Mouse (Mus musculus) cerebellum, postnatal 25 days (tissue): ENCODE data around the gene Polh.

ENCODE experiments used
- DNase-seq, 2 experiments: peaks; one replicate each; pipeline ENCODE4 v3.0.0; 2021; ENCODE audit warnings: mixed read lengths in 2 of 2

Gene Polh

GRCm38 (mm10) chr17:46167014-46167413 lies 35.4 kb downstream of the Polh start:
- DNase-seq: peak in 1 of 2 experiments; percentile 41

- peak in 1 of 2 experiments; percentile 35 for DNase-seq
Observed at GRCm38 (mm10) chr17:46166270-46166669, 36.2 kb downstream of the Polh start.

DNA sequence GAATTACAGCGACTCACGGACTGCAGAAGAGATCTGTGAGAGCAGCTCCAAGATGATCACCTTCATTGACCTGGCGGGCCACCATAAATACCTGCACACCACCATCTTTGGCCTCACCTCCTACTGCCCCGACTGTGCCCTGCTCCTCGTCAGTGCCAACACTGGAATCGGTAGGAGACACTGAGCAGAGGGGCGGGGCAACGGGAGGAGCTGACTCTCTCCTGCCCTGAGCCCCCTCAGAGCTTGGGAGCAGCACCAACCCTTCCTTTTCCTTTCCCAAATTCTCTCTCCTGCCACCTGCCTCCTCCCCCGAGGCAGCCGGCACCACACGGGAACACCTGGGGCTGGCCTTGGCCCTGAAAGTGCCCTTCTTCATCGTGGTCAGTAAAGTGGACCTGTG lies 37.0 kb downstream of the Polh start:
- no peak for DNase-seq

- DNase-seq: no peak
Observed at GRCm38 (mm10) chr17:46164791-46165190, 37.7 kb downstream of the Polh start.

- no peak for DNase-seq
Observed at GRCm38 (mm10) chr17:46164301-46164700, 38.1 kb downstream of the Polh start.

- peak in 1 of 2 experiments; percentile 30 for DNase-seq
Observed at GRCm38 (mm10) chr17:46162951-46163421, 39.5 kb downstream of the Polh start.

DNA sequence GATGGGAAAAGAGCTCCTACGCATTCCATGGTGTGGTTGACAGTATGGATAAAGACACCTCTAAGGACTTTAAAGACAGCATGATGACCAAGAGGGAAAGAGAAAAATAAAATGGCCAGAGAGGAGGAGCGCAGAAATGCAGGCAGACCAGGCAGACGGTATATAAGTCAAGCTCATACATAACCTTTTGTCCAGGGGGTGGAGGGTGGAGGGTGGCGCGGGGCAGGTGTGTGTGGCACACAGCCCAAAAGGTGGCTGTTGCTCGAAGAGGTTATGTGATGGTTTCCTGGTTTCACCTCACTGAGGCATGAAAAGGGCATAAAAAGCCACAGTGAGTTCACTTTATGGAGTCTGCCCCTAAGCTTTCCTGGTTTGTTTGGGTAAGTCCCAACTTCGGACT lies 39.9 kb downstream of the Polh start:
- DNase-seq: no peak

GRCm38 (mm10) chr17:46161710-46162109 lies 40.7 kb downstream of the Polh start:
- DNase-seq: peak in 1 of 2 experiments; percentile 26

DNA sequence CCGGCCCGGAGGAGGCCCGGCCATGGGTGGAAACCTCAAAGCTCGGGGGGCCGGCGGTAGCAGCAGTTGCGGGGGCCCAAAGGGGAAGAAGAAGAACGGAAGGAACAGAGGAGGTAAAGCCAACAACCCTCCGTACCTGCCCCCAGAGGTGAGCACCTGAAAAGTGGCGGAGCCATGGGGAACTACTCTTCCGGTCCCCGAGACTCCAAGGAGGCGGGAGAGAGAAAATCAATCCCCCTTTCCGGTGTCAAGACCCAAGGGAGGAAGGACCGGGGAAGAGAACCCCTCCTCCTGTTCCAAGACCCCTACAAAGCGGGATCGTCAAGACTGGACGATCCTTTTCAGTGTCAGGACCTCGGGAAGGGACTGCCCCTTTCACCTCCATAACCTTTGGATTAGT lies 41.3 kb downstream of the Polh start:
- no peak for DNase-seq

DNA sequence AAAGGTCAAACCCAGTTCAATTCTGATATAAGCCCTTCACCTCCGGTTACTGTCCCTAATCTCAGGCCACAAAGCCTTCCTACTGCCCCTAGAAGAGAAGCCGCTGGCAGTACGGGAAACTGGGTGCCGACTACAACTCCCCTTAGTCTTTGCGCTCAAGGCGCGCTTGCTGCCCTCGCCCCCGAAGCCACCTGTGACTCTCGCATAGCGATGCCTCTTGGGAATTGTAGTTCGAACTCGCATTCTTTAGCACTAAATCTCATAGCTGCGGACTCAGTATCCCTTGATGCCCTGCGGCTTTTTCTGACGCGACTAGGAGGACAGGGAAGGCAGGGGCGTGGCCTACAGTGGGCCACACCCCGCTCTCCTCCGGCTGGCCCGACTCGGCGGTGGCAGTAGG lies 41.8 kb downstream of the Polh start, which contains the start of gene Gtpbp2:
Gtpbp2 (plus strand) TSS at position 347 of the 400 bp plus-strand sequence.
- DNase-seq: peak; percentile 93 to 96

DNA sequence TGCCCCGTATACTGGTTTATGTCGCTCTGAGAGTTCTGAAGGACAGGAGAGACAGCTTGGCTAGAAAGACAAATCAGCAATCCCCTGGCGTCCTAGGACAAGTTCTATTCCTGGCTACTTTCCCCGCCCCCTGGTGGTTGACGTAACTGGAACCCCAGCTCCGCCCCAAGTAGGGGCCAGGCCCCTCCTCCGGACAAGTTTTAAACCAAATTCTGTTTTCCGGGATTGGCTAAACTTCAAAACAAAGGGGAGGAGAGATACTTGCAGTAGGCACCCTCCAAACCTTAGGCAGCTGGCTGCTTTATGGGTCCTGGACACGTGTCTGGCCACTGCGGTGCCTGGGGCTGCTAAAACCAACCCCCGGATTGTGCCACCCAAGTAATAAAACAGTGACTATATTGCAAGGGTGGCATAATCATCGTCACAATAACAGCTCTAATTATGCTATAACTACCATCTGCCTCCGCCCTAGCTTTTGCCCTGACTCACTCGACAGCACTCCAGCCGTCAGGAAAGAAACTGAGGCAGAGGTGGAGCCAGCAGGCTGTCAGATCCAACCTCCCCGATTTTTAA lies 42.3 kb downstream of the Polh start:
- DNase-seq: peak; percentile 82 to 89

GRCm38 (mm10) chr17:46159236-46159635 lies 43.2 kb downstream of the Polh start:
- no peak for DNase-seq

DNA sequence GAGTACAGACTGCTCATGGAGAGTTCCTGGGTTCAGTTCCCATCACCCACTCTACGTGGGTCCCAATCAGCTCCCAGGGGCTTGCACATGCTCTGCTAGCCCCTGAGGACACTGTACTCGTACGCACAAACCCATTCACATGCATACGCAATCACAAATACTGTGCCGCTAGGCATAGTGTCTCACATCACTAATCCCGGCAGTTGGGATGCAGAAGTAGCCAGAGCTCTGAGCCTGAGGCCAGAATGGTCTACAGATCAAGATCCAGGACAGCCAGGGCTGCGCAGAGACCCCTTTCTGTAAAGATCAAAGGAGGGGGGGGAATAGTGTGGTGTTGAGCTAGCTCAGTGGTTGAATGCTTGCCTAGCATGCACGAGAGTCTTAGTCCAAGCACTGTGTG lies 45.3 kb downstream of the Polh start:
- no peak for DNase-seq

DNA sequence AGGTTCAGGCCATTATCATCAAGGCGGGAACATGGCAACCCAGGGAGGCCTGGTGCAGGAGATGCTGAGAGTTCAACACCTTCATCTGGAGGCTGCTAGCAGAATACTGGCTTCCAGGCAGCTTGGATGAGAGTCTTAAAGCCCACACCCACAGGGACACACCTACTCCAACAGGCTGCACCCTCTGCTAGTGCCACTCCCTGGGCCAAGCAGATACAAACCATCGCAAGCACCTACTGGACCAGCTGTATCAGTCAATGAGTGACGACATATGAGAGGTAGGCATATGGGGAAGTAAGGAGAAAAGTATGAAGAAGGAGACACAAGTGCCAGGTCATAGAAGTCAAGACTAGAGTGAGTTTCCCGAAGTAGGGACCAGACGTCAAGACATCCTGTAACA lies 45.8 kb downstream of the Polh start:
- DNase-seq: no peak

DNA sequence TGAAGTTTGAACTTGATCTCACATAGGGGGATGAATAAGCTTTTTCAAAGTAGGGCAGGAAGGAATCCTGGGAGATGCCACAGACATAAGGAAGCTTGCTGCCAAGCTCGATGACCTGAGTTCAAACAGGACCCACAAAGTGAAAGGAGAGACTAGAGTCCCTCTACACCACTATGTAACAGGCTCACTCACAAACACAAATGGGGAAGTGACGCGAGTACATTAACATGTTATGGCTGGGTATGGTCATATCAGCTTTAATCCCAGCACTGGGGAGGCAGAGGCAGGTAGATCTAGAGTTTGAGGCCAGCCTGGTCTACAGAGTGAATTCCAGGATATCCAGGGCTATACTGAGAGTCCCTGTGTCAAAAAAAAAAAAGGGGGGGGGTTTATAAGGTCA lies 48.1 kb downstream of the Polh start:
- DNase-seq: no peak

DNA sequence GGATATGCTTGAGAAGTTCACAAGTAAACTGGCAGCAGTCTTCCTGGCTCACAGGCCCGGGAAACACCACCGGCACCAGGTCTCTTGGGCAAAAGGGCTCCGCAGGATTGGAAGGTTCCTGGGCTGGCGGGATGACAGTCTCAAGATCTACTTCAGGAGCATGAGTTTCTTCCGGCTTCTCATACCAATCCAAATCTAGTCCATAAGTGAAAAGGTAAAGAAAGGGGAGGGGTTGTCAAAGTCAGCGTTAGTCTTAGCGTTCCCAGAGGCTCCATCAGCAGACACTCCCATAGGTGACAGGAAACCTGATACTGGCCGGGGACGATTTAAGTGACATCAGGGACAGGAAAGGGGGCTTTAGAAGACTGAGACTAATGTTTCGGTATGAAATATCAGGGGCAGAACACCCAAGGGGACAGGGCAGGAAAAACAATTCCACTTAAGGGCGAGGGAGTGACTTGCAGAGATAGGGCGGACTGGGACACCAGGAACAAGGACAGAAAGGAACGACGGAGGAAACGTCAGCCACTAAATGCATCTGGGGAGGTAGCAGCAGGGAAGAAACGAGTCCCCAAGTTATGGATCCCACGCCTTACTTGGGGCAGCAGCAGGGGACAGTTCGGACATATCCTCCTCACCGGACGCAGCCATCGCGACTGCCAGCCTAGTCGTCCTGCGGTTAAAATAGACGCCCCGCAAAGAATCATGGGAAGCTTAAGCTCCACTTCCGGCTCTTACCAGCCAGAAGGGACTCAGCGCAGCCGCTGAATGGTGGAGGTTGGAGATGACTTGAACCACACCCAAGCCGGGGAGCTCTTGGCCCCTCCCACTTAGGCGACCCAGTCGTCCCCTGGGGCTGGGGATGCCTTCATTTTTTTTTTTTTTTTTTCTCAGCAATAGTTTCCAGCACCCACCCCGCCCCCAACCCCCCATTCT lies 49.3 kb downstream of the Polh start, which contains the start of gene Mad2l1bp:
Mad2l1bp (minus strand) TSS at position 707 of the 936 bp plus-strand sequence.
- DNase-seq: peak; percentile 84 to 91

DNA sequence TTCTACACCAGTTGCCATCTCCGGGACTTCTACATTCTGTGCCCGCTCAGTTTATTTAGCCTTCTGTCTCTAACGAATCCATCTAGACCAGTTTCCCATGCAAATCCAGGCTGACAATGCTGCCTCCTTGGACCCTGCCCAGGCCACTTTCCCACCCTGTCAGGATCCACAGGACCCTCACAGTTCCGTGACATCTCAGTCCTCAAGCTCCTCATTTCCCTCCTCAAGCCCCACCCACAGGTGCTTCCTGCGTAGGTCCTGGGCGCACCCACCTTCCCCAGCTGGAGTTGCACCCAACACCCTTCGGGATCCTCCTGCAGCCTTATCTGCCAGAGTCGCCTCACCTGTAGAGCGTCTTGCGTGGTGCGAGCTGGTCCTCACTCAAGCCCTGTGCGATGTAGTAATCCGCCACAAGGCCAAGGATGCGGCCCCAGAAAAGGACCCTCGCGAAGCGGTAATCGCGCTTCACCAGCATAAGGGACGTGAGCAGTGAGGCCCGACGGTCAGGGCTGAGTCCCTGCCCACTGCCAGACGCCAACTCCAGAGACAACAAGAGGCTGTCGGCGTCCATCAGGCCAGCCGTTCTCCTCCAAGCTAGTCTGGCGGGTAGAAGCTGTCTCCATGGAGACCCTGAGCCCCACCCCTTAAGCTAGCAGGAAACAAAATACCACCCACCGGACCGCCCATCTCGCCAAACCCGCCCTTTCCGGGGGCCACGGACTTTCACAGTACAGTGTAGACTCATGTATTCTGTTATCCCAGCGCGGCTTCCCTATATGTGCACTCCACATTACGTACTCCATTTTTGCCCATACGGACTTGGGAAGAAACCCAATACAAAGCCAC lies 58.6 kb downstream of the Polh start, which contains the start of gene Rsph9:
Rsph9 (minus strand) TSS at position 639 of the 846 bp plus-strand sequence.
- DNase-seq: peak in 1 of 2 experiments; percentile 35

- no peak for DNase-seq
Observed at GRCm38 (mm10) chr17:46139872-46140271, 62.6 kb downstream of the Polh start.

- no peak for DNase-seq
Observed at GRCm38 (mm10) chr17:46138563-46139236, 63.7 kb downstream of the Polh start.

DNA sequence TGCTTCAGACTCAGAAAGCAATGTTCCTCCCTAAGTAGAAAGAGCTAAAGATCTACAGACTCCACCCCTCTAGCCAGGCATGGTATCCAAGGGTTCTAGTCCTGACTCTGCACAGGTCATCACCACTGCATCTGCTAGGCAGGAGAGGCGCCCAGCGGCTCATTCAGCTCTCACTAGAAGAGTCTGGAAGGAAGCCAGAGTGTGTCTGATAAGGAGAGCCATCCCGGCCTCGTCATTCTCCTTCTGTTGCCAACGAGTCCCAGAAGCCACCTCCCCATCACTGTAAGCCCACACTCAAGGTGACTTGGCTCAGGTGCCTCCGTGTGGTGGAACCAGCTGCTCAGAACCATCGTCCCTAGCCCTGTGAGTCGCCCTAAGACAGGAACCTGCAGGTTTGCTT lies 69.6 kb downstream of the Polh start:
- DNase-seq: no peak

DNA sequence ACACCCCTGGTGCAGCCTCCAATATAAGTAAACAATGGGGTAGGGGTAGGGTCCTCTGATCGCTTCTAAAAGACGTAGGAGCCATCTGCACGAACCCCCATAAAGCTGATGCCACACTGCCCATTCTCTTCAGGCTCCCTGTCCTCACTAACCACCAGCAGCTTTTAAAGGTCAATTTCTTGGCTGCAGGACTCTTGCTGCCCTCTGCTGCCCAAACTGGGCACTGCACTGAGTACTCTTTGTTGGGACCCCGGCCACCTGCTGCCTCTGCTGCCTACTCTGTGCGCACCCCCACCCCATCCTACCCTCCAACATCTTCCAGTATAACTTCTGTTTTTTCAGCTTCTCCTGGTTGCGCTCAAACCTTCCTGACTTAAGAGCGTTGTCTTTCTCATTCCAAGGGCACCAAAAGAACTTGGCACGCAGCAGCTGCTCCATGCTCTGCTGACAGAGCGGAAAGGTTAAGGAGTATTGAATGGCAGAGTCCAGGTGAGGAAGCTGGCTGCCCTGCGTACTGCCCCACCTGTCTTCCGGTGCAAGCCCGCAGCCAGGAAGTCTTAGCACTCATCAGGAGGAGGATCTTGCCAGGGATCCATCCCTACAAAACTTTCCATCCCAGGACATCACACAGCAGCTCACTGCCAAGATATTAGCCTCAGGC lies 70.3 kb downstream of the Polh start:
- DNase-seq: peak; percentile 81 to 87
